Mouse (Mus musculus): Measurements from ENCODE around the gene Dner. TPM values are rescaled to one million over a fixed set of nuclear protein-coding genes. Genes with fewer than 3 reads are reported as not detected.

The Dner gene
- polyA plus RNA-seq, 1 experiment from 2014 or later, result 0.09 TPM

GRCm38 (mm10) chr1:84479976-84480375 is 216.0 kb downstream of the Dner start:
- Histone ChIP-seq H3K4me2 (no peak overlapping the region), H3K9me3 (replicated peaks) (no peaks in the 10 kb centered on the region), H3K27me3 (no peaks in the 10 kb centered on the region), H3K36me3 (replicated peaks) (no peaks in the 10 kb centered on the region), H3K4me3 (replicated peaks) (no peak overlapping the region), H3K27ac (replicated peaks) (no peak overlapping the region), H3K4me1 (replicated peaks) (no peaks in the 10 kb centered on the region), H3K9ac (no peak overlapping the region)
- no peak for ATAC-seq (ENCODE audit: insufficient read depth)
- 68% methylated on average over 8 of the region's 8 CpGs for WGBS (ENCODE audit: insufficient replicate concordance)

GRCm38 (mm10) chr1:84474274-84474673 is 221.7 kb downstream of the Dner start:
- no peak for ATAC-seq (ENCODE audit: insufficient read depth)
- no peak overlapping the region for H3K4me2 ChIP-seq
- 61% methylated on average over 3 of the region's 3 CpGs for WGBS (ENCODE audit: insufficient replicate concordance)

GRCm38 (mm10) chr1:84472260-84472659 is 223.8 kb downstream of the Dner start:
- no peak overlapping the region for H3K27ac ChIP-seq (replicated peaks)
- H3K4me1 ChIP-seq (replicated peaks), result no peaks in the 10 kb centered on the region
- no peak overlapping the region for H3K9ac ChIP-seq
- 46% methylated on average over 2 of the region's 2 CpGs for WGBS (ENCODE audit: insufficient replicate concordance)
- no peak overlapping the region for H3K4me3 ChIP-seq (replicated peaks)
- H3K27me3 ChIP-seq, result no peaks in the 10 kb centered on the region
- no peak overlapping the region for H3K4me2 ChIP-seq
- no peaks in the 10 kb centered on the region for H3K9me3 ChIP-seq (replicated peaks)
- ATAC-seq (ENCODE audit: insufficient read depth), result no peak
- H3K36me3 ChIP-seq (replicated peaks), result no peaks in the 10 kb centered on the region

More at GRCm38 (mm10) chr1:84474274-84474673, 221.7 kb downstream of the Dner start:
- Histone ChIP-seq H3K4me1 (replicated peaks) (no peaks in the 10 kb centered on the region), H3K27me3 (no peaks in the 10 kb centered on the region), H3K27ac (replicated peaks) (no peak overlapping the region), H3K36me3 (replicated peaks) (no peaks in the 10 kb centered on the region), H3K9ac (no peak overlapping the region), H3K9me3 (replicated peaks) (no peaks in the 10 kb centered on the region), H3K4me3 (replicated peaks) (no peak overlapping the region)

GRCm38 (mm10) chr1:84470342-84470741 is 225.7 kb downstream of the Dner start:
- no peak overlapping the region for H3K9ac ChIP-seq
- H3K27ac ChIP-seq (replicated peaks), result no peak overlapping the region
- ATAC-seq (ENCODE audit: insufficient read depth), result no peak
- H3K36me3 ChIP-seq (replicated peaks), result no peaks in the 10 kb centered on the region
- no peaks in the 10 kb centered on the region for H3K27me3 ChIP-seq
- no peaks in the 10 kb centered on the region for H3K9me3 ChIP-seq (replicated peaks)
- H3K4me3 ChIP-seq (replicated peaks), result no peak overlapping the region
- 45% methylated on average over 4 of the region's 4 CpGs for WGBS (ENCODE audit: insufficient replicate concordance)
- H3K4me1 ChIP-seq (replicated peaks), result no peaks in the 10 kb centered on the region
- no peak overlapping the region for H3K4me2 ChIP-seq

- 51% methylated on average over 3 of the region's 3 CpGs for WGBS (ENCODE audit: insufficient replicate concordance)
- Histone ChIP-seq H3K9ac (no peak overlapping the region), H3K27me3 (no peaks in the 10 kb centered on the region), H3K36me3 (replicated peaks) (no peaks in the 10 kb centered on the region), H3K4me2 (no peak overlapping the region), H3K4me3 (replicated peaks) (no peak overlapping the region), H3K27ac (replicated peaks) (no peak overlapping the region), H3K4me1 (replicated peaks) (no peaks in the 10 kb centered on the region), H3K9me3 (replicated peaks) (no peaks in the 10 kb centered on the region)
- no peak for ATAC-seq (ENCODE audit: insufficient read depth)
Measured at GRCm38 (mm10) chr1:84467664-84468063, 228.4 kb downstream of the Dner start.

- Histone ChIP-seq H3K36me3 (replicated peaks) (no peaks in the 10 kb centered on the region), H3K9me3 (replicated peaks) (no peaks in the 10 kb centered on the region), H3K27me3 (no peaks in the 10 kb centered on the region), H3K4me2 (no peak overlapping the region), H3K4me3 (replicated peaks) (no peak overlapping the region), H3K27ac (replicated peaks) (no peak overlapping the region), H3K4me1 (replicated peaks) (no peaks in the 10 kb centered on the region), H3K9ac (no peak overlapping the region)
- WGBS (ENCODE audit: insufficient replicate concordance), result 75% methylated on average over 3 of the region's 3 CpGs
- no peak for ATAC-seq (ENCODE audit: insufficient read depth)
Measured at GRCm38 (mm10) chr1:84464761-84465160, 231.3 kb downstream of the Dner start.

GRCm38 (mm10) chr1:84463976-84464662 is 231.9 kb downstream of the Dner start:
- H3K27ac ChIP-seq (replicated peaks), result no peak overlapping the region
- H3K4me1 ChIP-seq (replicated peaks), result no peaks in the 10 kb centered on the region
- H3K9ac ChIP-seq, result no peak overlapping the region
- no peaks in the 10 kb centered on the region for H3K9me3 ChIP-seq (replicated peaks)
- no peak for ATAC-seq (ENCODE audit: insufficient read depth)
- no peak overlapping the region for H3K4me2 ChIP-seq
- 72% methylated on average over 5 of the region's 5 CpGs for WGBS (ENCODE audit: insufficient replicate concordance)
- H3K4me3 ChIP-seq (replicated peaks), result no peak overlapping the region
- no peaks in the 10 kb centered on the region for H3K27me3 ChIP-seq
- H3K36me3 ChIP-seq (replicated peaks), result no peaks in the 10 kb centered on the region

- Histone ChIP-seq H3K9me3 (replicated peaks) (no peaks in the 10 kb centered on the region), H3K4me3 (replicated peaks) (no peak overlapping the region)
Measured at GRCm38 (mm10) chr1:84449566-84450278, 246.3 kb downstream of the Dner start.

GRCm38 (mm10) chr1:84443640-84444039 is 252.4 kb downstream of the Dner start:
- Histone ChIP-seq H3K9ac (no peak overlapping the region), H3K36me3 (replicated peaks) (no peaks in the 10 kb centered on the region), H3K27ac (replicated peaks) (no peak overlapping the region), H3K9me3 (replicated peaks) (no peaks in the 10 kb centered on the region), H3K4me1 (replicated peaks) (no peaks in the 10 kb centered on the region), H3K4me3 (replicated peaks) (no peak overlapping the region), H3K4me2 (no peak overlapping the region), H3K27me3 (no peaks in the 10 kb centered on the region)
- WGBS (ENCODE audit: insufficient replicate concordance), result 42% methylated on average over 3 of the region's 3 CpGs
- ATAC-seq (ENCODE audit: insufficient read depth), result no peak

More at GRCm38 (mm10) chr1:84449566-84450278, 246.3 kb downstream of the Dner start:
- no peak for ATAC-seq (ENCODE audit: insufficient read depth)
- Histone ChIP-seq H3K4me2 (no peak overlapping the region), H3K4me1 (replicated peaks) (no peaks in the 10 kb centered on the region), H3K9ac (no peak overlapping the region), H3K27me3 (no peaks in the 10 kb centered on the region), H3K27ac (replicated peaks) (no peak overlapping the region), H3K36me3 (replicated peaks) (no peaks in the 10 kb centered on the region)
- 61% methylated on average over 10 of the region's 10 CpGs for WGBS (ENCODE audit: insufficient replicate concordance)

- no peak overlapping the region for H3K9ac ChIP-seq
- no peaks in the 10 kb centered on the region for H3K36me3 ChIP-seq (replicated peaks)
- H3K4me3 ChIP-seq (replicated peaks), result no peak overlapping the region
- ATAC-seq (ENCODE audit: insufficient read depth), result no peak
- H3K27ac ChIP-seq (replicated peaks), result no peak overlapping the region
- no peaks in the 10 kb centered on the region for H3K9me3 ChIP-seq (replicated peaks)
- no peaks in the 10 kb centered on the region for H3K27me3 ChIP-seq
- H3K4me1 ChIP-seq (replicated peaks), result no peaks in the 10 kb centered on the region
- H3K4me2 ChIP-seq, result no peak overlapping the region
- WGBS (ENCODE audit: insufficient replicate concordance), result 64% methylated on average over 5 of the region's 5 CpGs
Measured at GRCm38 (mm10) chr1:84443050-84443449, 253.0 kb downstream of the Dner start.

GRCm38 (mm10) chr1:84441419-84441818 is 254.6 kb downstream of the Dner start:
- 59% methylated on average over 3 of the region's 3 CpGs for WGBS (ENCODE audit: insufficient replicate concordance)
- Histone ChIP-seq H3K9me3 (replicated peaks) (no peaks in the 10 kb centered on the region), H3K27ac (replicated peaks) (no peak overlapping the region), H3K4me1 (replicated peaks) (no peaks in the 10 kb centered on the region), H3K36me3 (replicated peaks) (no peaks in the 10 kb centered on the region), H3K27me3 (no peaks in the 10 kb centered on the region), H3K9ac (no peak overlapping the region), H3K4me2 (no peak overlapping the region), H3K4me3 (replicated peaks) (no peak overlapping the region)
- no peak for ATAC-seq (ENCODE audit: insufficient read depth)
